Mouse (Mus musculus) adrenal gland, postnatal 14 days (tissue): ENCODE data around the gene Nacc2. TPM values are rescaled to one million over a fixed set of nuclear protein-coding genes. Genes with fewer than 3 reads are reported as not detected.

ENCODE experiments used
- DNase-seq: peaks from one replicate; pipeline ENCODE4 v3.0.0; 2021; ENCODE audit warnings: mixed read lengths
- long read RNA-seq, 2 experiments: library from polyadenylated mRNA; stranded (forward); transcript quantifications; one replicate each; pipeline ENCODE4 v2.0.0; 2021
- total RNA-seq: library from RNA; stranded (reverse); gene quantifications from 2 replicates; pipeline ENCODE4 v1.2.3, GENCODE M21; 2021

Nacc2 gene
- total RNA-seq = 25.9 and 30.5 TPM in 2 replicates
- long read RNA-seq, experiment 1, full-length matches to known transcripts = 25 of 45 reads
- long read RNA-seq, experiment 1, partial matches to known transcripts = 4 of 45 reads
- long read RNA-seq, experiment 1, other reads (novel, unspliced or antisense) = 16 of 45 reads
- long read RNA-seq, experiment 2, full-length matches to known transcripts = 11 of 29 reads
- long read RNA-seq, experiment 2, partial matches to known transcripts = 3 of 29 reads
- long read RNA-seq, experiment 2, other reads (novel, unspliced or antisense) = 15 of 29 reads

DNA sequence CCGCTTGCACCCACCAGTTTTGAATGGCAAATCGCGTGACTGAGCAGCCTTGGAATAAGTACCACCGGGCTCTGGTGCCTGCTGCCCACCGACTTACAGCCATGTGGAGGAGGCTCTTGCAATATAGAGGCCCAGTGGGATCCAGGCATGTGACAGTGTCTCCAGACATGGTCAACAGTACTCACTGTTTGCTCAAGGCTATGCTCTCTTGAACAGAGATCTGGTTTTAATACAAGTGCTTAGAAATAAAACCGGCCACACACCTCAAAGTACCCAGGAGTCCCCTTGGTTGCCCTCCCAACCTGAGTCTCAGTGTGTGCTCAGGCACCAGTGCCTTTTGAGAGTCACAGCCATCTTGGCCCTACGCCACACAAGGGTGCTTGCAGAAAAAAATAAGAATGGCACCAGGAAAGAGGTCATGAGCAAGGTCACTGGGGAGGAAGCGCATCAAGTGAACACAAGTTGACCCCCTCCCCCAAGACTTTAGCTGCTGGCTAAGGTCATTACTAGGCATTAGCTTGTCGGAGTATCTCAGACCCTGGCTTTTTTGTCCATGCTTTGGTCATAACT, at the start of gene Nacc2:
Gene Nacc2 (minus strand): TSS at position 142 of the 570 bp plus-strand sequence.
- DNase-seq = peak; percentile 54

GRCm38 (mm10) chr2:26172166-26172565, 49.1 kb upstream of the Nacc2 start:
- no peak for DNase-seq

- no peak for DNase-seq
These were observed 47.4 kb upstream of the Nacc2 start for GRCm38 (mm10) chr2:26170376-26170775.

DNA sequence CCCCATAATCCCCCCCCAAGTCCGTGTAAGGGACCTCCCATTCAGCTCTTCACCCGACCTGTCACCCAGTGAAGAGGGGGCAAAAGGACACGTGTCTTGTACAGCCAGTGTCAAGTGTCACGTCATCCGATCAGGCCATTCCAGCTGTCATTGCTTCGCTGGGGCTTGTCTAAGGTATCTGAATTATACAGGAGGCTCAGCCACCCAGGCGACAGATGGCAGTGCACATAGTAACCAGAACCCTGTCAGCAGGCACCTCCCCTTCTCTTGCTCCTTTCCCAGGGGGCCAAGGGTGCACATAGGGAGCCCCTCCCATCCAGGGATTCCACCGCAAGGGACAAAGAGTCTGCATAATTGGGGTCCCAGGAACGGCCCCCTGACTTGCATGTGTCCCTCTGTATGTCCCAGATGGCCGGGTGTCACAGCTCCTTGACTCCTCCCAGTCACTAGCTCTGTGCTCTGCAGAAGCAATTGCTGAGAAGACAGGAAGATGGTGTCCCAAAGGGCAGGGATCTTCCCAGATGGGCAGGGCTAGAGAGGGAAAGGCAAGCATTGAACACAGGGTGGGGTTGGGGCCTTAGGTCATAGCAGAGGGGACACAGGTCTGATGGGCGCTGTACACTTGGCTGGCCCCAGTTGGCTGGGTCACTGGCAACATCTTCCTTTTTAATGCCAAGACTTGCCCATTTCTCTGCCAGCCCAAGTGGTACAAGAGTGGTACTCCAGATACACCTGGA, 46.0 kb upstream of the Nacc2 start:
- DNase-seq = no peak

DNA sequence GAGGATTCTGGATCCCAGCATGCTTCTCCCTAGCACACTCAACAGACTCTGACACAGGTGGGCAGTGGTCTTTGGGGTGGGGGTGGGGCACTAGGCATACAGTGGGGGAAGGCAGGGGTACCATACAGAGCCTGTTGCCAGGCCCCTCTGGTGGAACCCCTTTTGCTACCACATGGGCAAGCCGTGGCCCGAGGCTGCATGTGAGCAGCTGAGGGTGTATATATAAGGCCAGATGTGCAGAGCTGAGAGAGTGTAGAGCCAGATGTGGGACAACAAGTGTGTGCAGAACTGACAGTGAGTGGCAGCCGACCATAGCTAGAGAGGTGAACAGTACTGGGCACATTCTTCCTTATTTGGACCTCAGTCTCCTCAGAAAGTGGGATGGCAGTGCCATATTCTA, 43.9 kb upstream of the Nacc2 start:
- peak; percentile 2 for DNase-seq

DNA sequence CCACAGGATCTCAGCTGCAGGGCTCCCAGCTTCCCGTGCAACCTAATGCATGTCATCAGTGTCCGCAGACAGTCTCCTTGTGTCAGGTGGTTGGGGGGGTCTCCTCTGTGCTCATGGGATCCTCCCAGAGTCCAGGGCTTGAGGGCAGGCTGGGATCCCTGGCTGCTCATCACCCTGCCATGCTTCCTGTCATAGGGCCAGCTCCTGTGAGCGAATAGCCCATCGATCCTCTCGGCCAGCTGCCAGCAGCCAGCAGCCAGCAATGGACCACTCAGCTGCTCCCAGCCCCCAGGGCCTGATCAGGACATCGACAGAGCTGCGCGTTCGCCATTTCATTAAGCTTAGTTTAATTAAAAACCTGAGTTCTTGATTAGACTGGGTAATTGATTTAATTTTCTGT, 35.0 kb upstream of the Nacc2 start:
- DNase-seq = no peak

GRCm38 (mm10) chr2:26156191-26156977, 33.4 kb upstream of the Nacc2 start:
- no peak for DNase-seq

GRCm38 (mm10) chr2:26155737-26156136, 32.7 kb upstream of the Nacc2 start:
- no peak for DNase-seq

- no peak for DNase-seq
These were observed 31.6 kb upstream of the Nacc2 start for GRCm38 (mm10) chr2:26154586-26154985.

DNA sequence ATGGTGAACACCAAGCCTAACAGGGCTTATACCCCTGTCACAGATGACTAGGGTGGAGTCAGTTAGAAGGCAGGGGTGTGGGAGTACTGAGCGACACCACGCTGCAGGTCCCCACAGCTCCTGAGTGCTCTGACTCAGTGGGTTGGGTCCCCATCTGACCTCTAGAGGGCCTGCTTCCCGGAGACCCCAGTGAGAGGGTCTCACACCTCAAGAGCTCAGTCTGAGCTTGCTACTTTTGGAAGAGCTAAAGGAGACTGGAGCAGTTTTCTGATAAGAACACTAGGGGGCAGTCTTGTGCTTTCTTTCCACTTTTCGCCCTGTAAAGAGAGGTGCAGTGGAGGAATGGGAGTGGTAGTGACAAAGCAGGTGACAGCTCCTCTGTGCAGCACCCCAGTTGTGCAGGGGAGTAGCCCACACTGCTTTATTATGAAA, 30.9 kb upstream of the Nacc2 start:
- peak; percentile 46 for DNase-seq

DNA sequence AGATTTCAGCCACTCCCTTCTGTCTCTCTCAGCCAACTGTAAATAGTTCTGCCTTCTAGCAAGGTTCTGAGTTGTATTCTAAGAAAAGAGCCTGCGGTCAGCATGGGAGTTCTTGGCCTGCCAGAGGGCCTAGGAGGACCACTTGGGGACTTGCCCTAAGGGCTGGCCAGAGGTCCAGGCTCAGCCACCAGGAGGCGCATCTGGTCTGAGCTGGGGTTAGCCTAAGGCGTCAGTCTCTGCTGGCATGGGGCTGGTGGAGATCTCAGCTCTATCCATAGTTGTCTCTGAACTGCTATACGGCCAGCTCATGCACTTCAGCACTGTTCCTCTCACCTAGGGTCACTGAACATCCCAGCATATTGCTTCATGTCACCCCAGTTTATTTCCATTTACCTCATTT, 30.3 kb upstream of the Nacc2 start:
- DNase-seq = peak; percentile 76

DNA sequence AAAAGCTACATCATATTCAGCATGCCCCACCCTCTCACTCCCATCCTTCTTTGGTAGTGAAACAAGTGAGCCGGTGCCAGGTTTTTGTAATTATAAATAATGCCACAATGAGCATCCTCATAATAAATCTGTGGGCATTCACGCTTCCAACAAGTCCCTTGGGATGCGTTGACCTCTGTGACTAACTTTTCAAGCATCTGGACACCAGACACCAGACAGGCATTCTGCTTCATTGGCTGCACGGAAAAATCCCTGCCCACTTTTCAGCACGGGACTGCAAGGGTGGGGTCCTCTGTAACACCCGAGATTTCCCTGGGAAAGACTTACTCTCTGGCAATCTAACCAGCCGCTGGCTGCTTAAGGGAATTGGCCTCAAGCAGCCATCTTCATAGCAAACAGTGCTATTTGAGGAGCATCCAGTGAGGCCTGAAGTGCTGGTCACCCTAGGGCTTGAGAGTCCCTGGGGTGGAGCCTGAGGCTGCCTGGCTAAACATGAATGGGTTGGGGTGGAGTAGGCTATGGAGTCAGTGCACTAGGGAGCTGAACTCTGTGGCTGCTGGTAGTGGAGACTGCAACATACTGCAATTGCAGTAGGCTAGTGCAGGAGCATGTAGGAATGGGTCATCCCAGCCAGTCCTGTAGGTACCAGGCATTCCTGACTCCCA, 24.8 kb upstream of the Nacc2 start:
- no peak for DNase-seq

DNA sequence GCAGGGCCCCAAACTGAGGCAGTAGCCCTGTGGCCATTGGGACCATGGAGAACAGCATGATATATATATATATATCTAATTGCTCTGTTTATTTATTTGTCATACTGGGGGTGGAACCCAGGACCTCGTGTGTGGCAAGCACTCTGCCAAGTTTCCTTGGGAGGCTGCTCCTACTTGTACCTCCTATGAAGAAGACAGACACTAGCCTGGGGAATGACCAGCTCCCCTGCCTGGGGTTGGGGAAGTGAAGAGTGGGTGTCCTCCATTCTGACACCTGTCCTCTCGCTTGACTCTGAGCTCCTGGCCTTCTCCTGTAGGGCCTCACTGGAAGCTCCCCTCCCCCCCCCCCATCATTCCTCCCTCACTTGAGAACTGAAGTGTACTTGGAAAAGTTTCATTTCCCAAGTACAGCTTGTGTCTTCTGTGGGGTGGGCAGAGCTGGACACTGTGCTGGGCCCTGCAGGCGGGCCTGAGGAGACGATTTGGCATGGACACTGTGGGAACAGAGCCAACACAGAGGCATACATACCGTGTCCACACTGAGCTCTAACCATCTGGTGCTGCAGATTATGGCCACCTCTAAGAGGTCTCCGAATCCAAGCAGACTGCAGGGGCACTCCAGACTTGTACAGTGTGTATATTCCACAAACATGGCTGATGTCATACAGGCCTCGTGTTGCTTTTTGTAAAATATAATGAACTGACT, 23.5 kb upstream of the Nacc2 start:
- no peak for DNase-seq

DNA sequence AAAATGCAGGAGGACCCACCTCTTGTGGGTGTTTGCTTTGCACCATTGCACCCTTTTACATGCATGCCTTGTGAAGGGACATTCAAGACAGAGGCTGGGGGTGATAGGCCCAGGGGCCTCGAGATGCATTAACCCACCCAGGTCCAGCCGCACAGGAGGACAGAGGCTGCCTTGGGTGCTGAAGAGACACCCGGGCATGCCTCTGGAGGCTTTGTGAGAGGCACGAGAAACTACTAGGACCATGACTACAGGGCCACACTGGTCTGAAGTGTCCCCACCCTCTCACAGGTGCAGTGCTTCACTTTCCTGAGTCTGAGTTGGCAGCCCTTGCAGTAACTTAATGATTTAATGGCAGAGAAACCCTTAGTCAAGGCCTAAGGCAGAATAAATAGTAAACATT, 22.1 kb upstream of the Nacc2 start:
- DNase-seq = no peak

- peak; percentile 69 for DNase-seq
These were observed 21.3 kb upstream of the Nacc2 start for GRCm38 (mm10) chr2:26144331-26144730.

GRCm38 (mm10) chr2:26143556-26143955, 20.5 kb upstream of the Nacc2 start:
- DNase-seq = peak; percentile 87

DNA sequence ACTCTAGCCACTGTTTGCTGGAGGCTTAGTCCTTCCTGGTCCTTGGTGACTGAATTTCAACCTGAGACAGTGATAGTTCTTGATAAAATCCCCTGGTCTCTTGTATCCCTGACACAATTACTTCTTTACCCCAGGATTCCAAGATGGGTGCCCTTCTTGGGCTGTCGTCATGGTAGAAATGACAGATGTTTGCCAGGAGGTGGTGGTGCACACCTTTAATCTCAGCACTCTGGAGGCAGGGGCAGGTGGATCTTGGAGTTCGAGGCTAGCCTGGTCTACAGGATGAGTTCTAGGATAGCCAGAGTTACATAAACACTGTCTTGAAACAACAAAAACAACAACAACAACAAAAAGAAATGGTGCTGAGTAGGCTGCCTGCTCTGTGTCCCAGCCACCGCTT, 20.0 kb upstream of the Nacc2 start:
- DNase-seq = no peak

GRCm38 (mm10) chr2:26141893-26142635, 19.0 kb upstream of the Nacc2 start:
- DNase-seq = peak; percentile 82

DNA sequence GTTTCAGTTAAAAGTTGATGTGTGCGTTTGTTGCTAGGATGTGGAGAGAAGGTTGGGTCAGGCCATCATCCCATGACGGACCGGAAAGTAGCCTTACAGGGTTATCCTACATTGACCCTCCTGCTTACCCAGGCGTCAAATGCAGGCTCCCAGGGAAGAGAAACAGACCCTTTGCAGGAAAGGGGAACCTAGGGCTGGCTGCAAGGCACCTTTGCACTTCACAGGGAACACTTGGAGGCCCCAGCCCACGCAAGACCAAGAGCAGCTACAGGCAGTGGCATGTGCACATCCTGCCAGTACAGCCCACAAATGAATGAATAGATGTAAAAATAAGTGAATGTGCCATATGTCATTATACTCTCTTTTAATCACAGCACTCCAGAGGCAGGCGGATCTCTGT, 17.9 kb upstream of the Nacc2 start:
- DNase-seq = no peak

GRCm38 (mm10) chr2:26140292-26140819, 17.3 kb upstream of the Nacc2 start:
- DNase-seq = peak; percentile 100
